Mouse (Mus musculus) embryonic facial prominence, embryonic 14.5 days (tissue): ENCODE results near the gene Pnrc2. TPM values are rescaled to one million over a fixed set of nuclear protein-coding genes. Genes with fewer than 3 reads are reported as not detected.

Experiments
- ATAC-seq: fragments of 200-750 bp; cut with Nextera tagmentation; 2 replicates; pipeline ENCODE4 v1.8.0; 2017; ENCODE audit warnings: low read depth, moderate number of reproducible peaks, moderate TSS enrichment
- DNase-seq: peaks from one replicate; pipeline ENCODE4 v3.0.0-alpha.2; 2015; ENCODE audit warnings: low spot score
- H3K27ac ChIP-seq: fragments of 300-500 bp; sonication (generic); replicated peaks from 2 replicates; pipeline ENCODE4 v1.5.1; 2014; ENCODE audit warnings: low read depth, mild to moderate bottlenecking, low read length, moderate library complexity
- H3K27me3 ChIP-seq: fragments of 300-500 bp; sonication (generic); replicated peaks from 2 replicates; pipeline ENCODE4 v1.6.1; 2014; ENCODE audit warnings: low read length; ENCODE audit not compliant: control insufficient read depth, insufficient read depth
- H3K36me3 ChIP-seq: fragments of 300-500 bp; sonication (generic); 2 replicates; pipeline ENCODE4 v1.6.1; 2014; ENCODE audit warnings: low read length, mixed read lengths; ENCODE audit not compliant: control insufficient read depth, insufficient read depth
- H3K4me1 ChIP-seq: fragments of 300-500 bp; sonication (generic); 2 replicates; pipeline ENCODE4 v1.6.1; 2014; ENCODE audit warnings: antibody characterized with exemption, low read length; ENCODE audit not compliant: control insufficient read depth, insufficient read depth
- H3K4me2 ChIP-seq: fragments of 300-500 bp; sonication (generic); 2 replicates; pipeline ENCODE4 v1.6.1; 2014; ENCODE audit warnings: low read depth, mild to moderate bottlenecking, low read length, moderate library complexity, mixed read lengths
- H3K4me3 ChIP-seq: fragments of 300-500 bp; sonication (generic); 2 replicates; pipeline ENCODE4 v1.5.1; 2014; ENCODE audit warnings: low read depth, mild to moderate bottlenecking, low read length
- H3K9ac ChIP-seq: fragments of 300-500 bp; sonication (generic); 2 replicates; pipeline ENCODE4 v1.6.1; 2014; ENCODE audit warnings: low read depth, mild to moderate bottlenecking, low read length, moderate library complexity, mixed read lengths
- H3K9me3 ChIP-seq: fragments of 300-500 bp; sonication (generic); 2 replicates; pipeline ENCODE4 v1.6.1; 2016; ENCODE audit warnings: low read length; ENCODE audit not compliant: control insufficient read depth
- WGBS: fragments of 180-500 bp; shearing (Covaris S2); extraction: QIAGEN DNeasy Blood & Tissue Kit; methylation state at CpG from one replicate; pipeline ENCODE4 v1.1.7; 2014; 5-methylcytosine and 5-hydroxymethylcytosine counted together
- polyA plus RNA-seq: library from polyadenylated mRNA; unstranded; fragments of >200 nt; fragmentation: Nextera tagmentation; extraction: Ambion mirVana; gene quantifications from 2 replicates; pipeline ENCODE4 v1.2.1, GENCODE M21; 2014

Pnrc2 gene
- polyA plus RNA-seq, 1 experiment from 2014 or later = 162 TPM

DNA sequence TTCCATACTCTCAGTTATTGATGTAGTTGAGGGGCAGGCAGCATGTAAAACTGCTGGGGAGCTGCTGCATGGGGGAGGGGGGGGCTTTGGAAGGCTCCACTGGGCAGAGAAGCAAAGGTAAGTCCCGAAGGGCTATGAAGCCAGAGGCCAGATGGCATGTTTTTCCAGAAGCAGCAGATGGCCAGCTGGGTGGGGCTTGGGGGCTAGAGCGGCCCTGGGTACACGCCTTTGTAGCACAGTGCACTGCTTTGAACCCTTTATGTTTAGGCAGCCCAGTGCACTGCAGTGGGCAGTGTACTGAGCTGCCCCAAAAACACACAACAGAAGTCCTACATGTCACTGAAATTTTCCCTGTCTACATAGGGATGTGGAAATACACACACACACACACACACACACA is 39.2 kb upstream of the Pnrc2 start:
- Histone ChIP-seq H3K4me1 (no peaks in the 10 kb centered on the region), H3K9me3 (no peaks in the 10 kb centered on the region), H3K36me3 (no peaks in the 10 kb centered on the region), H3K9ac (no peak overlapping the region), H3K27me3 (no peaks in the 10 kb centered on the region), H3K4me2 (no peak overlapping the region), H3K4me3 (no peak overlapping the region), H3K27ac (no peak overlapping the region)
- DNase-seq (peak; percentile 51), ATAC-seq (peak; percentile 78)
- WGBS = 34% methylated on average over 3 of the region's 3 CpGs

DNA sequence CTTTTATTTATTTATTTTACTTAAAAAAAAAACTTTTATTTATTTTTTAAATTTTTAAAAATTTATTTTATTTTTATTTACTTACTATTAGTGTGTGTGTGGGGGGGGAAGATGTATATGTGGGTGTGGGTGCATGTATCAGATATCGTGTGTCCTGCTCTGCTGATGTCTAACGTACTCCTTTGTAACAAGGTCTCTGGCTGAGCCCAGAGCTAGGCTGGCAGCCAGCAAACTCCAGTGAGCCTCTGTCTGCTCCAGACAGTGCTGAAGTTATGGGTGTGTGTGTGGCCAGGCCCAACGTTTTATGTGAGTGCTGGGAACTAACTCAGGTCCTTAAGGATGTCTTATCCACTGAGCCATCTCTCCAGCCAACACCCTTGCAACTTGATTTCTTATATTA is 38.5 kb upstream of the Pnrc2 start:
- Histone ChIP-seq H3K4me3 (no peak overlapping the region), H3K9ac (no peak overlapping the region), H3K36me3 (no peaks in the 10 kb centered on the region), H3K9me3 (no peaks in the 10 kb centered on the region), H3K27ac (no peak overlapping the region), H3K4me1 (no peaks in the 10 kb centered on the region), H3K27me3 (no peaks in the 10 kb centered on the region), H3K4me2 (no peak overlapping the region)
- 49% methylated on average over 3 of the region's 3 CpGs for WGBS
- DNase-seq = no peak
- ATAC-seq = no peak

DNA sequence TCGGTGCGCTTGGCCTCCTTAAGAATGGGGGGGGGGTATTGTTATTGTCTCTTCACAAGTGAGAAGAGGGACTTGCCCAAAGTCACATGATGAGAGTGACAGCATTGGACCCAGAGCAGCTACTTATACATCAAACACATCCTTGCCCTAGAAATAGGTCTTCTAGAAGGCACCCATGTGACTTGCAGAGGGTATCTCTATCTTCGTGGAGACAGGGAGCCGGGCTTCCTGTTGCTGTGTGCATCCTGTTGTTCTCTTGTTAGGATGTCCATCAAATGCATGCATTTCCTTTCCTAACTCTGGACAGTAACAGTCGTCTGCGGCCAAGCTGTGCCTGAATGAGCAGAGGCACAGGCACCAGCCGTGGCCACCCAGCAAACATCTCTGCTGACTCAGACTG is 37.9 kb upstream of the Pnrc2 start:
- Histone ChIP-seq H3K36me3 (no peaks in the 10 kb centered on the region), H3K9me3 (no peaks in the 10 kb centered on the region), H3K4me1 (no peaks in the 10 kb centered on the region), H3K9ac (no peak overlapping the region), H3K27ac (no peak overlapping the region), H3K4me3 (no peak overlapping the region), H3K27me3 (no peaks in the 10 kb centered on the region), H3K4me2 (no peak overlapping the region)
- no peak for ATAC-seq
- no peak for DNase-seq
- WGBS = 62% methylated on average over 7 of the region's 7 CpGs

DNA sequence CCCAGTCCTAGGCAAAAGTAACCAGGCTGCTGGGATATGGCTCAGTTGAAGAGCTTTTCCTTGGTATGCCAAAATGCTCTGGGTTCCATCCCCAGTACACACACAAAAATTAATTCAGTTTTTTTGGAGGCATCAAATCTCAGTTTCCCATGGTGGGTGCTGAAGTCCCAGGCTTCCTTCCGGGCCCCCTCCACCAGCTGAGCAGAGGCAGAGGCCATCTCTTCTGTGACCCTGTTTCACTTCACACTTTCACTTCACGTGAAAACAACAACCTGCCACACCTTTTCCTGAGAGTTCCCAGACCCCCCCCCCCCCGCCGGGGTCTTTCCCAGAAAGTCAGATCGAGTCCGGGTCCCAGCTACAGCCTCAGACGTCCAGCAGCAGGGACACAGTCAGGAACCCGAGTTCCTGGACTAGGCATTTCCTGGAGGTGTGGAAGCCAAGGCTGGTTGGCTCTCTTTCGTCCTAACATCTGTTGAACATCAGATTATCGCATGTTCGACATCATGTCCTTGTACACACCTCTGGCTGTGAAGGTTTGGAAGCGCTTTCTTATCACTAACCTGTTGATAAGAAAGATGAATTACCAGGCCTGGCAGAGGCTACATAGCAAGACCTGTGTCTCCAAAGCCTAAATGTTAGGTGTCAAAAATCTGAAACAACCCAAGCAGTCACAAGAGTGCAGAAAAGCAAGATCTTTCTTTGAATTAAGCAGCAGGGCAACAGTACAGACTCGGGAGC is 35.8 kb upstream of the Pnrc2 start:
- Histone ChIP-seq H3K9ac (no peak overlapping the region), H3K36me3 (no peaks in the 10 kb centered on the region), H3K27me3 (no peaks in the 10 kb centered on the region), H3K4me3 (no peak overlapping the region), H3K27ac (no peak overlapping the region), H3K4me2 (no peak overlapping the region), H3K9me3 (no peaks in the 10 kb centered on the region), H3K4me1 (no peaks in the 10 kb centered on the region)
- WGBS = 54% methylated on average over 13 of the region's 13 CpGs
- ATAC-seq (no peak), DNase-seq (no peak)

DNA sequence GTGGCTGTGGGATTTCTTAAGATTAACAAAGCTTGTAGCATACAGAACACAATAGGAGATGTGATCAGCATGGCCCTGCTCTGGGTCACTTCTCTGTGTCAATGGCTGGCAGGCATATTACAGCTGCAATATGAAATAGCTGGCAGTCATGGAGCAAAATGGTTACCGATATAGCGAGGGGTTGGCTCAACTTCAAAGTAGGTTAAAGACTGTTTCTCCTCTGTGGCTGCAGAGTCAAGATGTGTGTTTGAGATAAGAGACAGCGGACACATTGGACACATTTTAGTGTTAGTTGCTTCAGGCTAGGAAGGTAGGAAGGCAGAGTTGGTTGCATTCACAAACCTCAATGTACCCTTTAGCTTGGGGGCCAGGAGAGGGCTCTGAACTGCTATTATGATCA is 33.0 kb upstream of the Pnrc2 start:
- no peak overlapping the region for H3K9ac ChIP-seq
- no peak overlapping the region for H3K4me3 ChIP-seq
- H3K36me3 ChIP-seq = no peaks in the 10 kb centered on the region
- ATAC-seq = no peak
- H3K9me3 ChIP-seq = no peaks in the 10 kb centered on the region
- no peak overlapping the region for H3K4me2 ChIP-seq
- 74% methylated on average over 3 of the region's 3 CpGs for WGBS
- no peaks in the 10 kb centered on the region for H3K27me3 ChIP-seq
- no peak overlapping the region for H3K27ac ChIP-seq
- no peak for DNase-seq
- no peaks in the 10 kb centered on the region for H3K4me1 ChIP-seq

DNA sequence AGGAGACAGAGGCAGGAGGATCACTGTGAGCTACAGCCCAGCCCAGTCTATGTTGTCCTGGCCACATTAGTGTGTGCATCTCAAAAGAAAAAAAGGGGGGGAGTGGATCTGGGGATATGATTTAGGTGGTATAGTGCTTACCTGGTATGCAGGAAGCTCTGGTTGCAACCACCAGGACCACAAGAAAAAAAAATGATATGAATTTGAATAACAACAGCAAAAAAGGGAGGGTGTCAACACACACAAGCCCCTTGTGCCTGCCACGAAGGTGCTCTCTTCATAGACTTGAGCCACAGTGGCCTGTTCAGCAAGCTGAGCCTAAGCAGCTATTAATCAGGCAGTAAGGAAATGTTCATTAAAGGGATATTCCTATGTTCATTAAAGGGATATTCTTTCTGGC is 31.2 kb upstream of the Pnrc2 start:
- no peaks in the 10 kb centered on the region for H3K36me3 ChIP-seq
- ATAC-seq (no peak), DNase-seq (no peak)
- no peak overlapping the region for H3K27ac ChIP-seq
- no peaks in the 10 kb centered on the region for H3K9me3 ChIP-seq
- no peak overlapping the region for H3K4me3 ChIP-seq
- H3K9ac ChIP-seq = no peak overlapping the region
- WGBS = 47% methylated on average over 1 of the region's 1 CpGs
- H3K4me2 ChIP-seq = no peak overlapping the region
- no peaks in the 10 kb centered on the region for H3K4me1 ChIP-seq
- H3K27me3 ChIP-seq = no peaks in the 10 kb centered on the region

DNA sequence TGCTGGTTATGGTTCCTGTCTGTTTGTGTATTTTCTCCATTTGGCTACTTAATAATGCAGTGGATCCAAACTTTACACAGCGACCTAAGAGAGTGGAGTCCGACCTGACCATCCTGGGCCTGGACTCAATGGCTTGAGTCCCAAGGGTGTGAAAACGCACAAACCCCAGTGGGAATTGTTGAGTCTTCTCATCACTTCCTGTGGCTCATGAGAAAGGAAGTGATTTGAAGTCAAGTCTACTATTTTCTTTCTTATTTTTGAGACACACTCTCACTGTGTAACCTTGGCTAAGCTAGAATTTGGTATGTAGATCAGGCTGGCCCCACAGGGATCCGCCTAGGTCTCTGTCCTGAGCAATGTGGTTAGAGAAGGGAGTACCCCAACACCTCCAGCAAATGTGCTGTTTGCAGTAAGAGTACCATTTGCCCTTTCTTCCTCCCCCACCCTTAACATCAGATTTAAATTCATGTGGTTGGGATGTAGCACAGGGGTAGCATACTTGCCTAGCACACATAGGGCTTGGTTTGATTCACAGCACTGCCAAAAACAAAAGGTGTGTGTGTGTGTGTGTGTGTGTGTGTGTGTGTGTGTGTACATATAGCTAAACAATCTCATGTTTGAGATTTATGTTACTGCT is 29.1 kb upstream of the Pnrc2 start:
- no peaks in the 10 kb centered on the region for H3K27me3 ChIP-seq
- no peak overlapping the region for H3K9ac ChIP-seq
- H3K9me3 ChIP-seq = no peaks in the 10 kb centered on the region
- no peaks in the 10 kb centered on the region for H3K4me1 ChIP-seq
- H3K36me3 ChIP-seq = no peaks in the 10 kb centered on the region
- H3K4me2 ChIP-seq = no peak overlapping the region
- ATAC-seq (no peak), DNase-seq (no peak)
- 84% methylated on average over 4 of the region's 4 CpGs for WGBS
- no peak overlapping the region for H3K27ac ChIP-seq
- no peak overlapping the region for H3K4me3 ChIP-seq

DNA sequence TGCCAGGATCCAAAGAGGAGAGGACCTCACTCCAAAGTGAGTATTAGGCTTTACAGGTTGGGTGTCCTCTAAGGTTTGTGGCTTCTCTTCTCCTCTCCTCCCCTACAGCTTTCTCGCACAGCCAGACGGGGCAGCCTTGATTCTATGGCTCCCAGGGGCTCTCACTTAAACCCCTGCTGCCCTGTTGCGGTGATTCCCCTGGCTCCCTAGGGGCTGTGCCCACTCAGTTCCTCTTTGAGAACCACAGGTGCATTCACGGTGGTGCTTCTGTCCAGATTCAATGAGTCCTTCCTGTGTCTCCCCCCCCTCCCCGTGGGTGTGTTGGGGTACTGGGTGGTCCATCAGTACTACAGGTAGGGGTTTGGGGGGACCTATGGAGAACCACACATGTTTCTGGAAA is 26.4 kb upstream of the Pnrc2 start:
- no peak overlapping the region for H3K4me3 ChIP-seq
- no peak overlapping the region for H3K9ac ChIP-seq
- no peaks in the 10 kb centered on the region for H3K9me3 ChIP-seq
- H3K27me3 ChIP-seq = no peaks in the 10 kb centered on the region
- DNase-seq = no peak
- no peak overlapping the region for H3K27ac ChIP-seq
- H3K4me2 ChIP-seq = no peak overlapping the region
- no peaks in the 10 kb centered on the region for H3K4me1 ChIP-seq
- no peak for ATAC-seq
- no peaks in the 10 kb centered on the region for H3K36me3 ChIP-seq
- 74% methylated on average over 5 of the region's 5 CpGs for WGBS

DNA sequence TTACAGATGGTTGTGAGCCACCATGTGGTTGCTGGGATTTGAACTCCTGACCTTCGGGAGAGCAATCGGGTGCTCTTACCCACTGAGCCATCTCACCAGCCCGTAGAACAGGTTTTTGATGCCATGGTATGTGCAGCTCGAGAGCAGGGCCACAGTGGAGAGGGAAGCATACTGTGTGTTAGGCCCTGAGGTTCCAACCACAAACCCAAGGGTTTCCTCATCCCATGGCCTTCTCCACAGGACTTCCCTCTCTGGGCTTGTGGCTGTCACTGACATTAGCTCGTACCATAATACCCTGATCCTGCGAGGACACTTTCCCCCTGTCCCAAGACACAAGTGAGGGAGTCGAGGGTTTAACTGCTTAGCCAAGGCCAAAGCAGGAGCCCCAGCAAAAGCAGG is 25.4 kb upstream of the Pnrc2 start:
- Histone ChIP-seq H3K4me2 (no peak overlapping the region), H3K27me3 (no peaks in the 10 kb centered on the region)
- DNase-seq = no peak

More for the DNA sequence above, 25.4 kb upstream of the Pnrc2 start:
- Histone ChIP-seq H3K9ac (no peak overlapping the region), H3K36me3 (no peaks in the 10 kb centered on the region), H3K9me3 (no peaks in the 10 kb centered on the region), H3K4me1 (no peaks in the 10 kb centered on the region), H3K4me3 (no peak overlapping the region), H3K27ac (no peak overlapping the region)
- WGBS = 81% methylated on average over 7 of the region's 7 CpGs
- no peak for ATAC-seq
